Mouse (Mus musculus): Measurements from ENCODE around the gene Hadh. TPM values are rescaled to one million over a fixed set of nuclear protein-coding genes. Genes with fewer than 3 reads are reported as not detected.

Hadh gene
- polyA plus RNA-seq, 1 experiment from 2014 or later, result 31.6 TPM

DNA sequence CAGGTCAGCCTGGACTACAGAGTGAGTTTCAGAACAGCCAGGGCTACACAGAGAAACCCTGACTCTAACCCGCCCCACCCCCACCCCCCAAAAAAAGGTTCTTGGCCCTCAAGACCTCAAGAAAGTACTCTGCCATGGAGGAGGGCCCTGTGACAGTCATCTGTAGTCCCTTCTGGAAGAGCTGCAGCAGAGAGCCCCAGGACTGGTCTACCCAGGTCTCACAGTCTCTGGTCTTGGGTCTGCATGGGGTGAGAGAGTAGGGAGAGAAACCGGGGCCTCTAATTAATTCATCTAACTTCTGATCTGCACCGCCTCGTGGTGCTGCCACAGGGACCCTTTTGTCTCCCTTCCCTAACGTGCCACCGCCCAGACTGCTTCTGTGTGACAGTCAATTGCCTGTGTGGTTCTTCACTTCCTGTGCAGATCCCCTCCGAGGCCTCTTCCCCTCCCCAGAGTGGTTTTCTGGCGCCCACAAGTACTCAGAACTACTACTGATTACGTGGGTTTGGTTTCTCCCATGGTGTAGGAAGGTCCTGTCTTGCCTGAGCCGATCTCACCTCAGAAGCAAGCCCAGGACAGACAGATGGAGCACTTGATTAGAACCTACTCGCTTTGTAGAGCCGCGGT lies 63.5 kb downstream of the Hadh start:
- H3K27ac ChIP-seq, result no peak overlapping the region
- no peak overlapping the region for H3K4me2 ChIP-seq (replicated peaks)
- no peaks in the 10 kb centered on the region for H3K9me3 ChIP-seq
- H3K4me1 ChIP-seq (replicated peaks), result 0 out of 2 replicates have a peak, but pooled peaks cover 8% of the 10 kb centered on the region
- no peak overlapping the region for H3K9ac ChIP-seq (replicated peaks)
- H3K27me3 ChIP-seq, result no peaks in the 10 kb centered on the region
- H3K4me3 ChIP-seq (replicated peaks), result no peak overlapping the region
- peak; percentile 48; the same call in 1 of the 2 replicates for ATAC-seq
- 57% methylated on average over 13 of the region's 13 CpGs for WGBS
- H3K36me3 ChIP-seq, result peaks cover 16% of the 10 kb centered on the region

- WGBS, result 79% methylated on average over 5 of the region's 5 CpGs
- peak; percentile 48; the same call in 1 of the 2 replicates for ATAC-seq
Observed at GRCm38 (mm10) chr3:131207846-131208245, 64.1 kb downstream of the Hadh start.

DNA sequence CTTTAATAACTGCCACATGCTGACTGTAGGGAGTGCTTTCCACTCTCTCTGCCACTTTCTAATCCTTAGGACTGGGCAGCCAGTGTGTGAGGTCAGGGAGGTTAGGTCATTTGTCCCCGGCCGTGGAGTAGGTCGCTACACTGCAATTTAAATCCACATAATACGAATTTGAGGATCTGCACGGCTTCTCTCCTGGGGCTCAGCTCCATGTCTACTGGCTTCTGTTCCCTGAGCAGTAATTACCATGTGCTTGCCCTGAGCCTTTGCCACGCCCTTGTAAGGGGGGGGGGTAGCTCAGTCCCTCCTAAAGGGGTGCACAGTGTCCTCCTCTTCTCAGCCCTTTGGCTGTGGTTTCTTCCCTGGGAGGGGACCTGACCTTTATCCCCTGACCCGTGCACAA lies 69.6 kb downstream of the Hadh start:
- Histone ChIP-seq H3K4me2 (replicated peaks) (no peak overlapping the region), H3K4me1 (replicated peaks) (peaks cover 13% of the 10 kb centered on the region), H3K4me3 (replicated peaks) (no peak overlapping the region), H3K27me3 (no peaks in the 10 kb centered on the region), H3K27ac (no peak overlapping the region), H3K9me3 (no peaks in the 10 kb centered on the region), H3K36me3 (peaks cover 10% of the 10 kb centered on the region), H3K9ac (replicated peaks) (no peak overlapping the region)
- ATAC-seq, result peak; percentile 70; the same call in 1 of the 2 replicates
- WGBS, result 27% methylated on average over 7 of the region's 7 CpGs

More at GRCm38 (mm10) chr3:131207846-131208245, 64.1 kb downstream of the Hadh start:
- Histone ChIP-seq H3K27ac (no peak overlapping the region), H3K9me3 (no peaks in the 10 kb centered on the region), H3K27me3 (no peaks in the 10 kb centered on the region), H3K9ac (replicated peaks) (no peak overlapping the region), H3K4me2 (replicated peaks) (no peak overlapping the region), H3K4me1 (replicated peaks) (0 out of 2 replicates have a peak, but pooled peaks cover 8% of the 10 kb centered on the region), H3K4me3 (replicated peaks) (no peak overlapping the region), H3K36me3 (peaks cover 16% of the 10 kb centered on the region)

DNA sequence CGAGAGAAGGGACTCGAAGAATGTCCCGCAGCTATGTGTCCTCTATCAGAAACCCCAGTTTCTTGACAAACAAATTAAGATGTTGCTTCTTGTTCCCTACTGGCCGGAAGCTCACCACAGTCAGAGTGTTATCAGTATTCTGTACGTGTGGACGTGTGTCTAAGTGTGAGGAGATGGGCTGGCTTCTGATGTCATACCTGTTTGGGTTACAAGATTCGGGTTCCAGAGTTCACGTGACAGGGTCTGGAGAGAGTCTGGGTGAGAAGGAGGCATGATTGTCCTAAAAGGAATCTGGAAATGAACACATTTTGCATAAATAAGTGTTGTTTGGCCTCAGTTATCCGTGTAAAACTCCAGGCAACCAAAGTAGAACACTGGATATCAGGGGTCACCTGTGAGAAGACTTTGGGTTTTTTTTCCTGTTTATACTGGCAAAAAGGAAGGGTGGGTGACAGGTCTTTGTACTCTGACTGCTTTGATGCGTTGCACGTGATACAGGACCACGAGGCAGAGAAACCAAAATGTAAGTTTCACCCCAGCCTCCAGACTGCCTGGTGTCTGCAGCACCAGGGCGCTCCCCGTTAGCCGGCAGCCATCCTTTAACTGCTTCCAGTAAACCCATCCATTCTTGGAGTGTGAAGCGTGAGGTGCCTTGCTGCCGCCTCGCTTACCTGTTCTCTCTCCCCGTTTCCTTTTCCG lies 72.2 kb downstream of the Hadh start:
- H3K9ac ChIP-seq (replicated peaks), result no peak overlapping the region
- WGBS, result 79% methylated on average over 20 of the region's 20 CpGs
- H3K9me3 ChIP-seq, result no peaks in the 10 kb centered on the region
- H3K4me1 ChIP-seq (replicated peaks), result peaks cover 18% of the 10 kb centered on the region
- H3K27me3 ChIP-seq, result no peaks in the 10 kb centered on the region
- H3K4me2 ChIP-seq (replicated peaks), result no peak overlapping the region
- ATAC-seq, result no peak
- peaks cover 14% of the 10 kb centered on the region for H3K36me3 ChIP-seq
- H3K27ac ChIP-seq, result no peak overlapping the region
- H3K4me3 ChIP-seq (replicated peaks), result no peak overlapping the region

DNA sequence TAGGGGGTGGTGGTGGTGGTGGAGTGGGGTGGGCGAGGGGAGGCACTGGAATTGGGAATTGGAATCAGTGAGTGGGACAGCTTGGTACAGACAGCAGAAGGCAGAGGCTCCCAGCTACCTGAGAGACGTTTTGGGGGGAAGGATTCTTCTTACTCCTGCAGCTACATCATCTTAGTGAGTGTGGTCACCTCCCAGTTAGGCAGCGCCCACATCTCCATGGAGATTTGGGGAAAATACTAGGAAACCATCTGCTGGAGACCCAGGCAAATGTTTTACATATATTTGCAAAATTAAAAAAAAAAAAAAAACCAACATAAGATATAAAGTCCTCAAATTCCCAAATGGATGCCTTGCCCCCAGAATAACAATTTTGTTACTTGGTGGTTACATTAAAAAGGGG lies 72.9 kb downstream of the Hadh start:
- no peak for ATAC-seq

DNA sequence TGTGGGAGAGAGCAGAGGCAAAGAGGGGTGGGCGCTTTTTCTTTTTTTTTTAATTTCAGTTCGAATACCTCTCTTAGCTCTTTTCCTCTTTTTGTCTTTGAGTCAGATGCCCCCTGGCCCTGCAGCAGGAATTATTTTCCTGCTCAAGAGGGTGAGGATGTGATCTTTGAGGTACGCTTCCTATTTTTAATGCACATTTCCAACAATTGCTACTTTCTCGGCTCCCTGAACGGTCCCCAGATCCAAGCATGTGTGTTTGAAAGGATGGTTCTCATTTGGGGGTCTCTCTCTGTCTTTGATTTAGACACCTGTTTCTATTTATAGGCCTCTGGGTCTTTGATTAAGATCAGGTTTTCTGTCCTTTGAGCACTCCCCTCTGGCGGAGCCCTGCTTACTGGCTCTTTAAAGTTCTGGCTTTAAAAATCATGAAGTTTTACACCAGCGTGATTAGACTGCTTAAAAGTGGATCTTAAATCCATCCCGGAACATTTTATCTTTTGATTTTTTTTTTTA lies 75.3 kb downstream of the Hadh start:
- 75% methylated on average over 8 of the region's 8 CpGs for WGBS
- H3K27ac ChIP-seq, result 0 out of 2 replicates have a peak overlapping the region, but pooled peaks have one; percentile 17
- no peak overlapping the region for H3K4me2 ChIP-seq (replicated peaks)

More for the DNA sequence above, 72.9 kb downstream of the Hadh start:
- Histone ChIP-seq H3K9ac (replicated peaks) (no peak overlapping the region), H3K27me3 (no peaks in the 10 kb centered on the region), H3K9me3 (no peaks in the 10 kb centered on the region), H3K4me2 (replicated peaks) (no peak overlapping the region), H3K36me3 (peaks cover 16% of the 10 kb centered on the region; the same call in 1 of the 2 replicates), H3K4me1 (replicated peaks) (peaks cover 18% of the 10 kb centered on the region), H3K27ac (no peak overlapping the region), H3K4me3 (replicated peaks) (no peak overlapping the region)
- WGBS, result 78% methylated on average over 3 of the region's 3 CpGs

DNA sequence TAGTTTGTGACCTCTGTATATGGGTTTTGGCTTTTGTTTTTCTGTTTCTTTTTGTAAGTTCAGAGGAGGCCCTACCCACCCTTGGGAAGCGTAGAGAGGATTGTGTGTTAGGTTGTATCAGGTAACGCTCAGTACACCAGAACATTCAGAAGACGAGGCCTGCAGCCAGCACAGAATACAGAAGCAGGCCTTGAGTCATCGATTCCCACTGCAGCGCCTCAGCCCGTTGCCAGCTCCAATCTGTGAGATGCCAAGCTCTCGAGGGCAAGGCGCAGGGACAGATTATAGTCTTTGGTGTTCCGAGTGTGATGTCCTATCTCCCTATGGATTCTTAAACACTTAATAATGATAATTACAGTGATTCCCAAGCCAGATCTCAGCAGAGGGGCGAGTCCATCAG lies 75.9 kb downstream of the Hadh start:
- Histone ChIP-seq H3K4me3 (replicated peaks) (no peak overlapping the region), H3K9me3 (no peaks in the 10 kb centered on the region), H3K36me3 (peaks cover 24% of the 10 kb centered on the region; the same call in 1 of the 2 replicates), H3K4me2 (replicated peaks) (no peak overlapping the region), H3K9ac (replicated peaks) (no peak overlapping the region), H3K27ac (peak overlapping the region; percentile 17; the same call in 1 of the 2 replicates), H3K4me1 (replicated peaks) (peaks cover 15% of the 10 kb centered on the region), H3K27me3 (no peaks in the 10 kb centered on the region)
- 70% methylated on average over 10 of the region's 10 CpGs for WGBS
- ATAC-seq, result no peak

More for the DNA sequence above, 75.3 kb downstream of the Hadh start:
- no peaks in the 10 kb centered on the region for H3K27me3 ChIP-seq
- H3K36me3 ChIP-seq, result peaks cover 22% of the 10 kb centered on the region; the same call in 1 of the 2 replicates
- no peak for ATAC-seq
- H3K4me1 ChIP-seq (replicated peaks), result peaks cover 11% of the 10 kb centered on the region
- H3K9ac ChIP-seq (replicated peaks), result no peak overlapping the region
- H3K9me3 ChIP-seq, result no peaks in the 10 kb centered on the region
- no peak overlapping the region for H3K4me3 ChIP-seq (replicated peaks)

- Histone ChIP-seq H3K9ac (replicated peaks) (no peak overlapping the region), H3K4me3 (replicated peaks) (no peak overlapping the region), H3K4me1 (replicated peaks) (peaks cover 23% of the 10 kb centered on the region), H3K27me3 (no peaks in the 10 kb centered on the region), H3K36me3 (peaks cover 25% of the 10 kb centered on the region), H3K27ac (no peak overlapping the region), H3K4me2 (replicated peaks) (no peak overlapping the region), H3K9me3 (no peaks in the 10 kb centered on the region)
- ATAC-seq, result peak; percentile 41; the same call in 1 of the 2 replicates
- 78% methylated on average over 7 of the region's 7 CpGs for WGBS
Observed at GRCm38 (mm10) chr3:131191454-131191853, 80.4 kb downstream of the Hadh start.

DNA sequence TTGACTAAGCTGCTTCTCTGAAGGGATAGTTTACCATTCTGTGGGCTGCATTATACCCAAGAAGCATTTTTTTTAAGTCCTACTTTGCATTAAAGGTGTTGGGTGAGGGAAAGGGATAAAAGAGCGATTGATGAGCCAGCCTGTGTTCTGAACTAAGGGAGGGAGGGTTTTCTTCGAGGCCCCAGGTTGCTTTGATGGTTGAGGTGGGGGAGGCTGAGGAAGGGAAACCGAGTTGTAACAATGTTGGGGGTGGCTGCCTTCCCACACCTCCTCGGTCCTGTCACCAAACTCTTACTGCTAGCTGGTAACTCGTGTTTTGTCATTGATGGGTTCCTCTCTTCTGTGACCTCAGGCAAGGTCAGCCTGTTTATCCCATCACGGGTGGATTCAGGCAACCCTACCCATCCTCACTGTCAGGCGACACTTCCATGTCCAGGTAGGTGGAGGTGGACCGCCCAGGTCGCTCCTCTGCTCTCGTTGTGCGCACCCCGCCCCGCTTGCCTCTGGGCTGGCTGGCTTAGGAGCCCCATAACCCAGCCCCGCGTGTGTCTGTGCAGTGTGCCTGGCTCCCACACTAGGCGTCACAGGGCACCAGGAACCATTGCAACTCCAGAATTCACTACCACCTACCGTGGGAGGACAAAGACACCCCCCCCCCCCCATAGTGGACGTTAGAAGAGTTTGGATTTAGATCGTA lies 81.1 kb downstream of the Hadh start:
- Histone ChIP-seq H3K9ac (replicated peaks) (no peak overlapping the region), H3K27me3 (no peaks in the 10 kb centered on the region), H3K27ac (no peak overlapping the region), H3K4me1 (replicated peaks) (peaks cover 19% of the 10 kb centered on the region), H3K4me3 (replicated peaks) (no peak overlapping the region), H3K9me3 (no peaks in the 10 kb centered on the region), H3K36me3 (peaks cover 31% of the 10 kb centered on the region), H3K4me2 (replicated peaks) (no peak overlapping the region)
- 87% methylated on average over 19 of the region's 19 CpGs for WGBS
- 0 out of 2 replicates have a peak, but pooled peaks have one; percentile 55 for ATAC-seq

GRCm38 (mm10) chr3:131190239-131190638 lies 81.7 kb downstream of the Hadh start:
- no peak overlapping the region for H3K4me2 ChIP-seq (replicated peaks)
- peaks cover 28% of the 10 kb centered on the region for H3K36me3 ChIP-seq
- H3K27me3 ChIP-seq, result no peaks in the 10 kb centered on the region
- peaks cover 19% of the 10 kb centered on the region for H3K4me1 ChIP-seq (replicated peaks)
- no peaks in the 10 kb centered on the region for H3K9me3 ChIP-seq
- no peak overlapping the region for H3K4me3 ChIP-seq (replicated peaks)
- no peak for ATAC-seq
- H3K27ac ChIP-seq, result peak overlapping the region; percentile 30; the same call in 1 of the 2 replicates
- WGBS, result 67% methylated on average over 11 of the region's 11 CpGs
- H3K9ac ChIP-seq (replicated peaks), result no peak overlapping the region

- WGBS, result 77% methylated on average over 5 of the region's 5 CpGs
- no peak overlapping the region for H3K9ac ChIP-seq (replicated peaks)
- no peak for ATAC-seq
- H3K27ac ChIP-seq, result no peak overlapping the region
- no peaks in the 10 kb centered on the region for H3K27me3 ChIP-seq
- H3K4me1 ChIP-seq (replicated peaks), result peaks cover 29% of the 10 kb centered on the region
- no peak overlapping the region for H3K4me2 ChIP-seq (replicated peaks)
- no peaks in the 10 kb centered on the region for H3K9me3 ChIP-seq
- H3K4me3 ChIP-seq (replicated peaks), result no peak overlapping the region
- peaks cover 17% of the 10 kb centered on the region for H3K36me3 ChIP-seq
Observed at GRCm38 (mm10) chr3:131186193-131186592, 85.7 kb downstream of the Hadh start.
